Mouse (Mus musculus): ENCODE measurements around the gene Veph1. TPM values are rescaled to one million over a fixed set of nuclear protein-coding genes. Genes with fewer than 3 reads are reported as not detected.

Veph1 gene
- polyA plus RNA-seq, 1 experiment, result not detected

GRCm38 (mm10) chr3:66162612-66163011 lies 134.0 kb downstream of the Veph1 start:
- Histone ChIP-seq H3K27ac (ENCODE audit: insufficient read depth, low read depth, low read length) (no peak overlapping the region), H3K27me3 (ENCODE audit: control insufficient read depth, insufficient read depth, low read length) (no peaks in the 10 kb centered on the region), H3K36me3 (ENCODE audit: control insufficient read depth, insufficient read depth, low read length) (no peaks in the 10 kb centered on the region), H3K4me3 (ENCODE audit: low read depth, low read length) (no peak overlapping the region), H3K4me1 (ENCODE audit: control insufficient read depth, insufficient read depth, insufficient read length, low read length) (no peaks in the 10 kb centered on the region)
- TF ChIP-seq CTCF (IDR thresholded peaks at IDR 0.05; ENCODE audit: extremely low read depth, insufficient read length, insufficient replicate concordance, low read depth, low read length) (no peak), POLR2A (IDR thresholded peaks at IDR 0.05; ENCODE audit: low read depth, low read length) (no peak)
- WGBS, result 72% methylated on average over 6 of the region's 6 CpGs

DNA sequence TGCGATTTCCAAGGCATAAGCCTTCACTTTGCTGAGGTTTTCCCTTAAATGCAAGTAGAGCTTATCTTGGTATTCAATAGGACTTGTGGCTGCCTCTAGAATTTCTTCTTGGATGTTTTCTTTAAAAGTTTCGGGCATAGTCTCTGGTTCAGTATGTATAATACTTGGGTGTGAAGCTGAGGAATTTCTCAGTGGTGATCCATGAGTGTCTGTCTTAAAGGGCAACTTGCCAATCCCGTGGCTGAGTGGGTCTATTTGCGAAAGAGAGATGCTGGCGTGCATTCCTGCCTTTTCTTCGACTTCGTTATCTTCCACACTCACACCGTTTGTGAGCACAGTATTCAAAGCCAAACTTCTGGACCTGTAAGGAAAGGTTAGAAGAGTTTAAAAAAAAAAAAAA lies 138.7 kb downstream of the Veph1 start:
- Histone ChIP-seq H3K4me1 (ENCODE audit: control insufficient read depth, insufficient read depth, insufficient read length, low read length) (no peaks in the 10 kb centered on the region), H3K27me3 (ENCODE audit: control insufficient read depth, insufficient read depth, low read length) (no peaks in the 10 kb centered on the region), H3K36me3 (ENCODE audit: control insufficient read depth, insufficient read depth, low read length) (no peaks in the 10 kb centered on the region), H3K4me3 (ENCODE audit: low read depth, low read length) (no peak overlapping the region), H3K27ac (ENCODE audit: insufficient read depth, low read depth, low read length) (no peak overlapping the region)
- no peak for TF ChIP-seq CTCF (IDR thresholded peaks at IDR 0.05; ENCODE audit: extremely low read depth, insufficient read length, insufficient replicate concordance, low read depth, low read length)
- TF ChIP-seq POLR2A (IDR thresholded peaks at IDR 0.05; ENCODE audit: low read depth, low read length), result no peak
- WGBS, result 73% methylated on average over 8 of the region's 8 CpGs

- TF ChIP-seq POLR2A (IDR thresholded peaks at IDR 0.05; ENCODE audit: low read depth, low read length), result no peak
- no peak for TF ChIP-seq CTCF (IDR thresholded peaks at IDR 0.05; ENCODE audit: extremely low read depth, insufficient read length, insufficient replicate concordance, low read depth, low read length)
- no peaks in the 10 kb centered on the region for H3K4me1 ChIP-seq (ENCODE audit: control insufficient read depth, insufficient read depth, insufficient read length, low read length)
- no peak overlapping the region for H3K4me3 ChIP-seq (ENCODE audit: low read depth, low read length)
- 77% methylated on average over 7 of the region's 7 CpGs for WGBS
- no peaks in the 10 kb centered on the region for H3K36me3 ChIP-seq (ENCODE audit: control insufficient read depth, insufficient read depth, low read length)
- H3K27me3 ChIP-seq (ENCODE audit: control insufficient read depth, insufficient read depth, low read length), result no peaks in the 10 kb centered on the region
- no peak overlapping the region for H3K27ac ChIP-seq (ENCODE audit: insufficient read depth, low read depth, low read length)
These were observed 159.0 kb downstream of the Veph1 start for GRCm38 (mm10) chr3:66137601-66138000.

DNA sequence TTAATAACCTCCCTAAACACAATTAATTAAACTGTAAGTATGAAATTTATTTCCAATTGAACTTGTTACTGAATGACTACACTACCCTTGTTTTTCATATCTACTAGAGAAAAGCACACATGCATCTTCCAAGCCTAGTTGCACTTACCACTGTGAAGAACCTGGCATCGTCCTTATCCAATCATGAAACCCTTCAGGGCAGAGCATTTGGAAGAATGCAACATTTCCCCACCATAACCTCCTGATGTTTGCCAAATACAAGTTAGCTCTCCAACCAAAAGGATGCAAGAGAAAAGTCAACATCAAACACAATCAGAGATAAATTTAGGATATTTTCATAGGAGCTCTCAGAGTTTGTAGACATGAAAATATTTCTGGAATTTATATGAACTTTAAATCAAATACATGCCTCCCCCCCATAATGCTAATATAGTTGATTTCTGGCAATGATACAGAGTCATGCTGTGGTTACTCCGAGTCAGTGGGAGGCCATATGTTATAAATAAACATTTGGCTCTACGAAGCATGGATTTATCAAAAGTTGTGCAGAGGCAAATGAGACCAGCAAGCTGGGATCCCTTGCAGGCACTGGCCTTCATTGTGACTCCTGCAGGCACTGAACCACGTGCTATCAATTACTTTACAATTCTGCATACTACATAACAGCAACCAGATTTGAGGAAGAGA lies 165.2 kb downstream of the Veph1 start:
- 61% methylated on average over 4 of the region's 4 CpGs for WGBS
- H3K27me3 ChIP-seq (ENCODE audit: control insufficient read depth, insufficient read depth, low read length), result no peaks in the 10 kb centered on the region
- H3K36me3 ChIP-seq (ENCODE audit: control insufficient read depth, insufficient read depth, low read length), result no peaks in the 10 kb centered on the region
- H3K27ac ChIP-seq (ENCODE audit: insufficient read depth, low read depth, low read length), result no peak overlapping the region
- H3K4me3 ChIP-seq (ENCODE audit: low read depth, low read length), result no peak overlapping the region
- no peaks in the 10 kb centered on the region for H3K4me1 ChIP-seq (ENCODE audit: control insufficient read depth, insufficient read depth, insufficient read length, low read length)
- TF ChIP-seq POLR2A (IDR thresholded peaks at IDR 0.05; ENCODE audit: low read depth, low read length), result no peak

GRCm38 (mm10) chr3:66129689-66130088 lies 166.9 kb downstream of the Veph1 start:
- Histone ChIP-seq H3K27me3 (ENCODE audit: control insufficient read depth, insufficient read depth, low read length) (no peaks in the 10 kb centered on the region), H3K4me1 (ENCODE audit: control insufficient read depth, insufficient read depth, insufficient read length, low read length) (no peaks in the 10 kb centered on the region), H3K27ac (ENCODE audit: insufficient read depth, low read depth, low read length) (no peak overlapping the region), H3K4me3 (ENCODE audit: low read depth, low read length) (no peak overlapping the region), H3K36me3 (ENCODE audit: control insufficient read depth, insufficient read depth, low read length) (no peaks in the 10 kb centered on the region)
- no peak for TF ChIP-seq POLR2A (IDR thresholded peaks at IDR 0.05; ENCODE audit: low read depth, low read length)
- no peak for TF ChIP-seq CTCF (IDR thresholded peaks at IDR 0.05; ENCODE audit: extremely low read depth, insufficient read length, insufficient replicate concordance, low read depth, low read length)
- WGBS, result 46% methylated on average over 5 of the region's 5 CpGs

- Histone ChIP-seq H3K4me1 (ENCODE audit: control insufficient read depth, insufficient read depth, insufficient read length, low read length) (no peaks in the 10 kb centered on the region), H3K4me3 (ENCODE audit: low read depth, low read length) (no peak overlapping the region), H3K27ac (ENCODE audit: insufficient read depth, low read depth, low read length) (no peak overlapping the region), H3K27me3 (ENCODE audit: control insufficient read depth, insufficient read depth, low read length) (no peaks in the 10 kb centered on the region), H3K36me3 (ENCODE audit: control insufficient read depth, insufficient read depth, low read length) (no peaks in the 10 kb centered on the region)
- WGBS, result 34% methylated on average over 5 of the region's 5 CpGs
- TF ChIP-seq POLR2A (IDR thresholded peaks at IDR 0.05; ENCODE audit: low read depth, low read length) (no peak), CTCF (IDR thresholded peaks at IDR 0.05; ENCODE audit: extremely low read depth, insufficient read length, insufficient replicate concordance, low read depth, low read length) (no peak)
These were observed 191.1 kb downstream of the Veph1 start for GRCm38 (mm10) chr3:66105493-66105892.

DNA sequence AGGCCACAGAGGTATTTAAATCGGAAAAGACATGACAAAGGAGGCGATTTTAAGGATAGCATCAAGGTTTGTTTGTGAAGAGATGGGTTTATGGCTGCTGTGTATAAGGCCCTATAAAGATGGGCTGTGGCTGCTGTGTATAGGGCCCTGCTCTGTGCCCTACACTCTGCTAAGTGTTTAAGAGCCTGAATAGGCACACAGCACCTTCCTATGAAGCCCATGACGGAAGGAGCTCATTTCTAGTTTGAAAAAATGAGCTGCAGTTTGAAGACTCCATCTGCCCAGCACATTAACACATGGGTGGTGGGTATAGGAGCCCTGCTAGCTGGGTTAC lies 194.1 kb downstream of the Veph1 start:
- Histone ChIP-seq H3K4me3 (ENCODE audit: low read depth, low read length) (no peak overlapping the region), H3K4me1 (ENCODE audit: control insufficient read depth, insufficient read depth, insufficient read length, low read length) (no peaks in the 10 kb centered on the region), H3K27me3 (ENCODE audit: control insufficient read depth, insufficient read depth, low read length) (no peaks in the 10 kb centered on the region), H3K27ac (ENCODE audit: insufficient read depth, low read depth, low read length) (no peak overlapping the region), H3K36me3 (ENCODE audit: control insufficient read depth, insufficient read depth, low read length) (no peaks in the 10 kb centered on the region)
- 87% methylated on average over 3 of the region's 3 CpGs for WGBS
- TF ChIP-seq POLR2A (IDR thresholded peaks at IDR 0.05; ENCODE audit: low read depth, low read length) (no peak), CTCF (IDR thresholded peaks at IDR 0.05; ENCODE audit: extremely low read depth, insufficient read length, insufficient replicate concordance, low read depth, low read length) (no peak)
